37 mouse cellular contexts compared by ENCODE assay signal in the genomic region with DNA sequence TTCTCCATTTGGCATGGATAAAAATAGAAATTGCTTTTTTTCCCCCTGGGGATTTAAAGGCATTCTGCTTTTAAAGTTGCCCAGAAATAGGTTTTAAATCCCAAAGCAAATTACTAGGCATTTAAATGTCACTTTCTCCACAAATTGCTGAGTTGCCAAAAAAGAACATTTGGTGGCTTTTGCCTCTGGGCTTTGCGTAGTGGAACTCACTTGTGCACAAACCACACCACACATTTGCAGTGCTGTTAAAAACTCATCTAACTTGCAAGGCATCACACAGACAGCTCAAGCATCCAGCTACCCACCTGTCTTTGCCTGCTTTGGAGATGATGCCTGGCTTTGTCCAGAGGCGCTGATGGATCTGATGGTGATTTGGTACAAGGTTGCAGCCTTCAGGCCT. TPM values are rescaled to one million over a fixed set of nuclear protein-coding genes. Genes with fewer than 3 reads are reported as not detected.
DNase-seq lines count a peak whose midpoint lies in the region; ATAC-seq and TF ChIP-seq lines count a peak whose summit lies in the region.
"Had no signal": no experiment of that assay in that cellular context is flagged by ENCODE, and none has a peak within 500 bp of the region (broad histone marks: within the 10 kb centered on the region; RNA-seq: fewer than 3 reads in every experiment).

No protein-coding gene starts in this region.

- no peaks in the 10 kb centered on the region for H3K27me3 ChIP-seq in spleen, adult 2 months (ENCODE audit: control insufficient read depth, insufficient read depth, low read length)
- H3K27me3 ChIP-seq: embryonic facial prominence, embryonic 13.5 days; forebrain, embryonic 12.5 days; heart, embryonic 15.5 days; hindbrain, embryonic 13.5 days; limb, embryonic 13.5 days; lung, embryonic 15.5 days; midbrain, embryonic 13.5 days; Patski had no signal

- 89% methylated on average over 2 of the region's 2 CpGs for WGBS in spleen, adult 2 months

- H3K36me3 ChIP-seq in spleen, adult 2 months (ENCODE audit: control insufficient read depth, insufficient read depth, low read length) = no peaks in the 10 kb centered on the region
- H3K36me3 ChIP-seq: embryonic facial prominence, embryonic 13.5 days; forebrain, embryonic 12.5 days; G1E; heart, embryonic 10.5 days; heart, embryonic 15.5 days; hindbrain, embryonic 13.5 days; limb, embryonic 13.5 days; lung, embryonic 15.5 days; midbrain, embryonic 13.5 days had no signal

- peak; percentile 68 for ATAC-seq in frontal cortex, adult (ENCODE audit: low TSS enrichment)
- ATAC-seq: inflammation-experienced regulatory T-cells, adult 6 months; midbrain, embryonic 13.5 days; Patski had no signal

- H3K27ac ChIP-seq in spleen, adult 2 months (ENCODE audit: insufficient read depth, low read length) = 0 out of 2 replicates have a peak overlapping the region, but pooled peaks have one; percentile 4
- H3K27ac ChIP-seq: embryonic facial prominence, embryonic 13.5 days; forebrain, embryonic 12.5 days; heart, embryonic 10.5 days; heart, embryonic 15.5 days; hindbrain, embryonic 13.5 days; limb, embryonic 13.5 days; lung, embryonic 15.5 days; midbrain, embryonic 13.5 days had no signal

- H3K4me1 ChIP-seq in spleen, adult 2 months (ENCODE audit: control insufficient read depth, insufficient read depth, insufficient read length) = peaks cover 44% of the 10 kb centered on the region; the same call in 1 of the 2 replicates

- TF ChIP-seq POLR2A in spleen, adult 2 months (IDR thresholded peaks at IDR 0.05; ENCODE audit: low read depth, low read length) = no peak

- no peak for TF ChIP-seq CTCF in spleen, adult 2 months (IDR thresholded peaks at IDR 0.05; ENCODE audit: extremely low read depth, insufficient read depth, insufficient read length, insufficient replicate concordance)

- no peak for DNase-seq in frontal cortex, postnatal 14 days (ENCODE audit: low spot score in 2 of 2)
- no peak for DNase-seq in spleen, adult 2 months (ENCODE audit: low read depth in 1 of 2, low spot score in 2 of 2)
- DNase-seq in spleen, postnatal 14 days (ENCODE audit: low spot score in 2 of 2) = no peak
- DNase-seq in brain, adult 2 months (ENCODE audit: low read depth, low spot score) = peak; percentile 75
- DNase-seq in telencephalon, adult 2 months (ENCODE audit: low read depth, low spot score) = peak; percentile 67
- DNase-seq in adipocyte (ENCODE audit: low spot score) = no peak
- no peak for DNase-seq in kidney, postnatal 4 days
- DNase-seq: adrenal gland, postnatal 14 days; cerebellum, adult 8-10 months; cerebellum, postnatal 36 days; embryo, embryonic 11 days; gastrocnemius, postnatal 14 days; heart, postnatal 4 days; kidney, adult 11 months; kidney, postnatal 14 days; retina, postnatal 1 day; right cerebral cortex, postnatal 14 days; thymus, adult 2 months had no signal

- no peak overlapping the region for H3K4me3 ChIP-seq in spleen, adult 2 months (ENCODE audit: extremely low read depth, insufficient read depth, insufficient read length)
- H3K4me3 ChIP-seq: embryonic facial prominence, embryonic 13.5 days; erythroblast, embryonic 14.5 days; forebrain, embryonic 12.5 days; heart, embryonic 10.5 days; heart, embryonic 15.5 days; hindbrain, embryonic 13.5 days; limb, embryonic 13.5 days; lung, embryonic 15.5 days; midbrain, embryonic 13.5 days had no signal

RNA-seq across cellular contexts. Expression of a gene that starts 6.7 kb away (rescaled TPM):
- polyA plus RNA-seq in spleen, adult 2 months (2012; rRNA removed) = 1.7 and 2.0 TPM in 2 replicates
- polyA plus RNA-seq: erythroblast, embryonic 14.5 days; forebrain, embryonic 12.5 days; G1E; kidney, embryonic 14.5 days; liver, embryonic 11.5 days; midbrain, embryonic 13.5 days had no signal

RNA-seq across cellular contexts. Expression of a gene that starts 28.5 kb away (rescaled TPM):
- polyA plus RNA-seq in spleen, adult 2 months (2012; rRNA removed) = 61.4 and 111 TPM in 2 replicates

RNA-seq across cellular contexts. Expression of a gene that starts 42.7 kb away (rescaled TPM):
- polyA plus RNA-seq in spleen, adult 2 months (2012; rRNA removed) = 6.0 and 6.9 TPM in 2 replicates

RNA-seq across cellular contexts. Expression of a gene that starts 56.6 kb away (rescaled TPM):
- polyA plus RNA-seq in spleen, adult 2 months (2012; rRNA removed) = 0.33 and 0.54 TPM in 2 replicates
- polyA plus RNA-seq: erythroblast, embryonic 14.5 days; G1E; heart, embryonic 15.5 days; liver, embryonic 16.5 days; small intestine, adult 2 months had no signal

RNA-seq across cellular contexts. Expression of a gene that starts 57.2 kb away (rescaled TPM):
- polyA plus RNA-seq in spleen, adult 2 months (2012; rRNA removed) = not detected in 2 replicates
- polyA plus RNA-seq: embryonic facial prominence, embryonic 13.5 days; erythroblast, embryonic 14.5 days; forebrain, embryonic 12.5 days; G1E; heart, embryonic 10.5 days; heart, embryonic 15.5 days; hindbrain, embryonic 13.5 days; inflammation-experienced regulatory T-cells, adult 6 months; kidney, embryonic 14.5 days; liver, embryonic 11.5 days; liver, embryonic 16.5 days; lung, embryonic 15.5 days; neural tube, embryonic 14.5 days; Patski; small intestine, adult 2 months; stomach, embryonic 16.5 days had no signal

Comparison
In these comparisons a context has a peak if more than half of its experiments do, and no peak if none do; other contexts are left out.
1. DNase-seq: peak in brain, adult 2 months (single experiment) and telencephalon, adult 2 months (single experiment); none in frontal cortex, postnatal 14 days (0 of 2), spleen, adult 2 months (0 of 2), spleen, postnatal 14 days (0 of 2), adipocyte (single experiment) and kidney, postnatal 4 days (0 of 2).